Mouse (Mus musculus): ENCODE results near the gene Ppm1g.

Ppm1g gene

GRCm38 (mm10) chr5:31220448-31221303 is at the start of gene Ppm1g:
Ppm1g (minus strand) TSS chr5:31220687.
- peak; percentile 82 for DNase-seq (ENCODE audit: low read depth)

GRCm38 (mm10) chr5:31267686-31268085 is 47.2 kb upstream of the Ppm1g start:
- DNase-seq (ENCODE audit: low read depth): no peak

- DNase-seq (ENCODE audit: low read depth): no peak
Observed at GRCm38 (mm10) chr5:31266101-31266500, 45.6 kb upstream of the Ppm1g start.

GRCm38 (mm10) chr5:31257616-31258015 is 37.1 kb upstream of the Ppm1g start:
- DNase-seq (ENCODE audit: low read depth): no peak

- no peak for DNase-seq (ENCODE audit: low read depth)
Observed at GRCm38 (mm10) chr5:31255971-31256370, 35.5 kb upstream of the Ppm1g start.

- DNase-seq (ENCODE audit: low read depth): no peak
Observed at GRCm38 (mm10) chr5:31255381-31255780, 34.9 kb upstream of the Ppm1g start.

GRCm38 (mm10) chr5:31254901-31255300 is 34.4 kb upstream of the Ppm1g start:
- no peak for DNase-seq (ENCODE audit: low read depth)

- peak; percentile 46 for DNase-seq (ENCODE audit: low read depth)
Observed at GRCm38 (mm10) chr5:31254452-31254851, 34.0 kb upstream of the Ppm1g start.

GRCm38 (mm10) chr5:31253806-31254205 is 33.3 kb upstream of the Ppm1g start:
- no peak for DNase-seq (ENCODE audit: low read depth)

GRCm38 (mm10) chr5:31252795-31253545 is 32.5 kb upstream of the Ppm1g start:
- no peak for DNase-seq (ENCODE audit: low read depth)

- no peak for DNase-seq (ENCODE audit: low read depth)
Observed at GRCm38 (mm10) chr5:31252151-31252550, 31.7 kb upstream of the Ppm1g start.

- no peak for DNase-seq (ENCODE audit: low read depth)
Observed at GRCm38 (mm10) chr5:31251541-31252101, 31.1 kb upstream of the Ppm1g start, which contains the start of gene Krtcap3. Krtcap3 (plus strand) TSS chr5:31251691.

- no peak for DNase-seq (ENCODE audit: low read depth)
Observed at GRCm38 (mm10) chr5:31250716-31251115, 30.2 kb upstream of the Ppm1g start.

GRCm38 (mm10) chr5:31242191-31242590 is 21.7 kb upstream of the Ppm1g start:
- DNase-seq (ENCODE audit: low read depth): no peak

GRCm38 (mm10) chr5:31241522-31242034 is 21.1 kb upstream of the Ppm1g start:
- DNase-seq (ENCODE audit: low read depth): no peak

- peak; percentile 86 for DNase-seq (ENCODE audit: low read depth)
Observed at GRCm38 (mm10) chr5:31240637-31241521, 20.4 kb upstream of the Ppm1g start, which contains the start of the genes Nrbp1 and Gm9970. Nrbp1 (plus strand) TSS chr5:31240864. Gm9970 (minus strand) TSS chr5:31241232.

- no peak for DNase-seq (ENCODE audit: low read depth)
Observed at GRCm38 (mm10) chr5:31226641-31227040, 6.2 kb upstream of the Ppm1g start.

- DNase-seq (ENCODE audit: low read depth): no peak
Observed at GRCm38 (mm10) chr5:31222696-31223095, 2.2 kb upstream of the Ppm1g start.

GRCm38 (mm10) chr5:31221304-31221945 is 938 bp upstream of the Ppm1g start:
- DNase-seq (ENCODE audit: low read depth): no peak

GRCm38 (mm10) chr5:31219911-31220447 is 508 bp downstream of the Ppm1g start:
- DNase-seq (ENCODE audit: low read depth): no peak

- no peak for DNase-seq (ENCODE audit: low read depth)
Observed at GRCm38 (mm10) chr5:31219474-31219873, 1.0 kb downstream of the Ppm1g start.

All from fibroblast of lung, adult 2 months (primary cell).